Mouse (Mus musculus) midbrain, embryonic 15.5 days (tissue): ENCODE data around the gene Foxd4. TPM values are rescaled to one million over a fixed set of nuclear protein-coding genes. Genes with fewer than 3 reads are reported as not detected.

Experiments used
- ATAC-seq: fragments of 200-750 bp; cut with Nextera tagmentation; replicated peaks from 2 replicates; pipeline ENCODE4 v1.8.0; 2017; ENCODE audit warnings: moderate TSS enrichment
- H3K27ac ChIP-seq: fragments of 300-500 bp; sonication (generic); 2 replicates; pipeline ENCODE4 v1.5.1; 2015; ENCODE audit warnings: mild to moderate bottlenecking, inconsistent platforms
- H3K27me3 ChIP-seq: fragments of 300-500 bp; sonication (generic); replicated peaks from 2 replicates; pipeline ENCODE4 v1.6.1; 2015; ENCODE audit warnings: inconsistent platforms
- H3K36me3 ChIP-seq: fragments of 300-500 bp; sonication (generic); replicated peaks from 2 replicates; pipeline ENCODE4 v1.6.1; 2015; ENCODE audit warnings: inconsistent platforms
- H3K4me1 ChIP-seq: fragments of 300-500 bp; sonication (generic); 2 replicates; pipeline ENCODE4 v1.6.1; 2015; ENCODE audit warnings: inconsistent platforms
- H3K4me2 ChIP-seq: fragments of 300-500 bp; sonication (generic); 2 replicates; pipeline ENCODE4 v1.6.1; 2015; ENCODE audit warnings: inconsistent platforms, mild to moderate bottlenecking, moderate library complexity
- H3K4me3 ChIP-seq: fragments of 300-500 bp; sonication (generic); 2 replicates; pipeline ENCODE4 v1.5.1; 2015; ENCODE audit warnings: mild to moderate bottlenecking, inconsistent platforms
- H3K9ac ChIP-seq: fragments of 300-500 bp; sonication (generic); 2 replicates; pipeline ENCODE4 v1.6.1; 2015; ENCODE audit warnings: mild to moderate bottlenecking, inconsistent platforms
- H3K9me3 ChIP-seq: fragments of 300-500 bp; sonication (generic); 2 replicates; pipeline ENCODE4 v1.6.1; 2016; ENCODE audit warnings: inconsistent platforms
- WGBS: fragments of 180-500 bp; shearing (Covaris S2); methylation state at CpG from one replicate; pipeline ENCODE4 v1.1.7; 2015; ENCODE audit warnings: mixed read lengths; 5-methylcytosine and 5-hydroxymethylcytosine counted together
- microRNA-seq: library from miRNA; unstranded; fragments of <30 nt; microRNA quantifications from one replicate; pipeline ENCODE4, GENCODE M21; 2016
- polyA plus RNA-seq: library from polyadenylated mRNA; unstranded; fragments of >200 nt; fragmentation: Nextera tagmentation; extraction: Ambion mirVana; gene quantifications from 2 replicates; pipeline ENCODE4 v1.2.1, GENCODE M21; 2015

Gene Foxd4
- polyA plus RNA-seq, 1 experiment from 2014 or later = 0.17 TPM

DNA sequence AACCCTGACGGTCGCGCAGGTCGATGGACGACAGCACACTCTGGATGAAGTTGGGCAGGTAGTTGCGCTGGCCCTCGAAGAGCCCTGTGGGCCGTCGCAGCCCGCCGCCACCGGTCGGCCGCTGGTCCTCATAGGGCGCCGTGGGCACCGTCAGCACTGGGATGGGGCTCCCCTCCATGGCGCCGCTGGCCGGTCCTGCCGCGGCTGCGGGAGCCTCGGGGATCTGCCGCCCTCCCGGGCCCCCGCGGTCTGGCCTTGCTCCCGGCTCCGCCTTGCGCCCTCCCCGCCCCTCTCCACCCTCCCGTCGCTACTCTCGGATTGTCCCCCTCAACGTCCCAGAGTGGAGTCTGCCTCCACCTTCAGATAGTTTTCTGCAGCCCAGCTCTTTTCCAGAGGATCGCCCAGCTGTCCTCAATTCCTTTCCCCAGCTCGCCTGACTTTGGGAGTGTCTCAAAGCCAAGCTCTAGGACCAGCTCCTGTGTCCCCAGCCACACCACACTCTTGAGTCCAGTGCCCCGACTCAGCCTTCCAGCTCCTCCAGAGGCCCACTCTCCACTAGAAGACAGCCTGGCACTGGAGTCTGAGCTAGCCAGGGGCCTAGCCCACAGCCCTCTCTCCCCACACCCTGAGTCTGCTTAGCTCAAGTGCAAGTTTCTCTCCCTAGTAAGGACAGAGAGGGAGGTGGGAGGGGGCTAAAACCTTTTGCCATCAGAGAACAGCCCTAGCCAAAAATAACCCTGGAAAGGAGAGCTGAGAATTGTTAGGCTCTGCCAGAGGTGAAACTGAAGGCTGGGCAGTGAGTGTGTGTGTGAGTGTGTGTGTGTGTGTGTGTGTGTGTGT, 39.2 kb downstream of the Foxd4 start, which contains the start of gene Pgm5:
Gene Pgm5, minus strand, starts transcription at position 244 of the 840 bp plus-strand sequence.
- Histone ChIP-seq H3K36me3 (no peaks in the 10 kb centered on the region), H3K4me3 (peak within 1 kb of the TSS; percentile 29), H3K4me1 (peaks cover 7% of the 10 kb centered on the region), H3K9me3 (no peaks in the 10 kb centered on the region), H3K27ac (no peak within 1 kb of the TSS), H3K4me2 (peak within 1 kb of the TSS; percentile 54), H3K9ac (peak within 1 kb of the TSS; percentile 4; the same call in 1 of the 2 replicates), H3K27me3 (peaks cover 23% of the 10 kb centered on the region)
- 1% methylated on average over 39 of the region's 39 CpGs for WGBS
- peak; percentile 39; the same call in 1 of the 2 replicates for ATAC-seq

DNA sequence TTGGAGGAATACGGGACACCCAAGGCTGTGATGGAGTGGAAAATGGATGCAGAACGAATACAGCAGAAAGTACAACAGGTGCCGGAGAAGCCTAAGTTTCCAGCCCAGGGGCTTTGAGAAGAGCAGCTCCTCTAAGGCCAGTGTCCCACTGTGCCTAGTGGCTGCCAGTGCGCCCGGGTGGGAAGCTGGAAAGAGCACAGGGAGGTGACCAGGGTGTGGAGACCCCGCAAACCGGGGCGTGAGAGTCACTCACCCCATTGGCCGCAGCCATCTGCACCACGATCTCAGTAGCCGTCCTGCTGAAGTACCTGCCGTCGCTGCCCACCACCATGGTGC, 39.8 kb downstream of the Foxd4 start:
- 18% methylated on average over 13 of the region's 13 CpGs for WGBS
- peaks cover 7% of the 10 kb centered on the region for H3K4me1 ChIP-seq
- H3K27ac ChIP-seq = no peak overlapping the region
- peak overlapping the region; percentile 54 for H3K4me2 ChIP-seq
- peak overlapping the region; percentile 4; the same call in 1 of the 2 replicates for H3K9ac ChIP-seq
- H3K9me3 ChIP-seq = no peaks in the 10 kb centered on the region
- H3K36me3 ChIP-seq = no peaks in the 10 kb centered on the region
- H3K27me3 ChIP-seq = peaks cover 23% of the 10 kb centered on the region
- no peak for ATAC-seq
- H3K4me3 ChIP-seq = peak overlapping the region; percentile 29

DNA sequence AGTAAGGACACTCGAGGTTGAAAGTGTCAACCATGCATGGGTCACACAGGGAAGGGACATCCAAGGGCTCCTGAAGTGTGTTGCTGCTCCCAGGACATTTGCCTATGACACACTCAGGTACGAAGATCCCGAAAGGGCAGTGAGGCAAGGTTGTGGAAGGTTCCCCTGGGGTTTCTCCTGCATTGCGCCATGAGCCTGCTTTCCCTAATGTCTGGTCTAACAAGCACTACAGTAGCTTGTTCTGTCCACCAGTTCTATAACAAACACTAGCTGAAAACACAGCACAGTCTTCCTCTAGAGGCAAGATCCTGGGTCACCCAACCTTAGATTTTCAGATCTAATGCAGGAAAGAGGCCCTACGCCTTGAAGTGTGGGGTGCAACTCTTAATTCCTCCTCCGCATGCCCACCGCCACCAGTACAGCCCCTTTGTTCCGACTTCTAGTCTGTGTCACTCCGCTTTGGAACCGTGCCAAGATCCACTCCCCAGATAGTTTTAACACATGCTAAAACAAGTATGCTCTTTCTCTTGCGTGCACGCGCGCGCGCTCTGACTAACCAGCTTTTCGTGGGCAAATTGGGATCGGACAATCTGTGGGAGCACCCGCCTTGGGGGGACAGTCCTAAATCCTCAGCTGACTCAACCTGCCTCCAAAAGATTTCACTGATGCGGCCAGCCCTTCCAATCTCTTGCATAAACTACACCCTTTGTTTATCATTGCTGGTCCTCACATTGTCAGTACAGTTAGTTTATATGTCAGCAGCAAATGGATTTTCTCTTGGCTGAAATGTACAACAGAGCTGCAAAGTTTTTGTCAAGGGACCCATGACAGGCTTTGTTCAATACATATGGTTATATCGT, 49.3 kb downstream of the Foxd4 start:
- no peak overlapping the region for H3K9ac ChIP-seq
- H3K4me2 ChIP-seq = peak overlapping the region; percentile 32
- no peak overlapping the region for H3K4me3 ChIP-seq
- H3K36me3 ChIP-seq = no peaks in the 10 kb centered on the region
- H3K27me3 ChIP-seq = no peaks in the 10 kb centered on the region
- no peak overlapping the region for H3K27ac ChIP-seq
- 62% methylated on average over 21 of the region's 21 CpGs for WGBS
- no peak for ATAC-seq
- H3K9me3 ChIP-seq = no peaks in the 10 kb centered on the region
- H3K4me1 ChIP-seq = 0 out of 2 replicates have a peak, but pooled peaks cover 3% of the 10 kb centered on the region

Small RNA genes within 50 kb of the gene (microRNA-seq; reads per million reads assigned to microRNA genes)
- gene Mir3084-1 = not detected

Other genes with a start within 250 kb of the Foxd4 start
- gene Tmem252, start 227.2 kb downstream of the Foxd4 start, polyA plus RNA-seq = 1.6 and 1.7 TPM in 2 replicates
- 0.44 and 0.74 TPM in 2 replicates for gene Pgm5, start 39.3 kb downstream of the Foxd4 start, polyA plus RNA-seq
- 234 and 246 TPM in 2 replicates for gene Gm10053, start 25.5 kb downstream of the Foxd4 start, polyA plus RNA-seq
- gene Cbwd1, start 60.4 kb upstream of the Foxd4 start, polyA plus RNA-seq = 11.9 and 13.1 TPM in 2 replicates
- gene Dock8, start 98.3 kb upstream of the Foxd4 start, polyA plus RNA-seq = 0.59 and 0.70 TPM in 2 replicates